Mouse (Mus musculus) thymus, adult 2 months (tissue): Measurements from ENCODE around the gene Sema4f.

ENCODE experiments used
- CTCF ChIP-seq: fragments of 200-500 bp; IDR thresholded peaks from 2 replicates; pipeline ENCODE4 v1.5.1; 2012; ENCODE audit warnings: mild to moderate bottlenecking, control low read depth, low read length, moderate library complexity, borderline replicate concordance; ENCODE audit not compliant: control insufficient read depth, poor library complexity, insufficient read depth; ENCODE audit errors: extremely low read depth
- POLR2A ChIP-seq: fragments of 200-500 bp; IDR thresholded peaks from 2 replicates; pipeline ENCODE4 v1.6.1; 2012; ENCODE audit warnings: mild to moderate bottlenecking, low read length, control low read depth, moderate library complexity; ENCODE audit not compliant: control insufficient read depth, poor library complexity, insufficient read depth; ENCODE audit errors: extremely low read depth

GRCm38 (mm10) chr6:82926106-82926505 lies 13.5 kb downstream of the Sema4f start:
- TF ChIP-seq POLR2A = no peak
- TF ChIP-seq CTCF = no peak
